Mouse (Mus musculus) brain, embryonic 14.5 days (tissue): ENCODE results near the gene Hoxb1.

Experiments
- CTCF ChIP-seq: fragments of 200-500 bp; IDR thresholded peaks from 2 replicates; pipeline ENCODE4 v1.5.1; 2012; ENCODE audit warnings: inconsistent platforms, mild to moderate bottlenecking, moderate library complexity, borderline replicate concordance; ENCODE audit not compliant: insufficient read depth, insufficient read length; ENCODE audit errors: extremely low read depth
- POLR2A ChIP-seq: fragments of 200-500 bp; IDR thresholded peaks from 2 replicates; pipeline ENCODE4 v1.6.1; 2012; ENCODE audit warnings: mild to moderate bottlenecking, inconsistent platforms, borderline replicate concordance; ENCODE audit not compliant: poor library complexity, insufficient read depth, insufficient read length, severe bottlenecking; ENCODE audit errors: extremely low read depth

GRCm38 (mm10) chr11:96397806-96398335 lies 32.3 kb downstream of the Hoxb1 start:
- TF ChIP-seq CTCF (no peak), POLR2A (no peak)
